Mouse (Mus musculus): ENCODE data around the gene Galntl6. TPM values are rescaled to one million over a fixed set of nuclear protein-coding genes. Genes with fewer than 3 reads are reported as not detected.

The Galntl6 gene
- total RNA-seq, 1 experiment from 2014 or later: not detected

GRCm38 (mm10) chr8:57758857-57759256 is 1153.6 kb downstream of the Galntl6 start:
- no peak for ATAC-seq (replicated peaks; ENCODE audit: insufficient number of reproducible peaks, low FRiP score, low TSS enrichment, poor library complexity, severe bottlenecking)

GRCm38 (mm10) chr8:57757476-57757875 is 1155.0 kb downstream of the Galntl6 start:
- no peak for ATAC-seq (replicated peaks; ENCODE audit: insufficient number of reproducible peaks, low FRiP score, low TSS enrichment, poor library complexity, severe bottlenecking)

GRCm38 (mm10) chr8:57754066-57754465 is 1158.4 kb downstream of the Galntl6 start:
- no peak for ATAC-seq (replicated peaks; ENCODE audit: insufficient number of reproducible peaks, low FRiP score, low TSS enrichment, poor library complexity, severe bottlenecking)

- no peak for ATAC-seq (replicated peaks; ENCODE audit: insufficient number of reproducible peaks, low FRiP score, low TSS enrichment, poor library complexity, severe bottlenecking)
These were observed 1168.8 kb downstream of the Galntl6 start for GRCm38 (mm10) chr8:57743636-57744035.

GRCm38 (mm10) chr8:57741983-57742382 is 1170.5 kb downstream of the Galntl6 start:
- no peak for ATAC-seq (replicated peaks; ENCODE audit: insufficient number of reproducible peaks, low FRiP score, low TSS enrichment, poor library complexity, severe bottlenecking)

GRCm38 (mm10) chr8:57741309-57741708 is 1171.1 kb downstream of the Galntl6 start:
- ATAC-seq (replicated peaks; ENCODE audit: insufficient number of reproducible peaks, low FRiP score, low TSS enrichment, poor library complexity, severe bottlenecking): no peak

- ATAC-seq (replicated peaks; ENCODE audit: insufficient number of reproducible peaks, low FRiP score, low TSS enrichment, poor library complexity, severe bottlenecking): no peak
These were observed 1175.2 kb downstream of the Galntl6 start for GRCm38 (mm10) chr8:57737281-57737680.

- no peak for ATAC-seq (replicated peaks; ENCODE audit: insufficient number of reproducible peaks, low FRiP score, low TSS enrichment, poor library complexity, severe bottlenecking)
These were observed 1179.6 kb downstream of the Galntl6 start for GRCm38 (mm10) chr8:57732795-57733194.

- no peak for ATAC-seq (replicated peaks; ENCODE audit: insufficient number of reproducible peaks, low FRiP score, low TSS enrichment, poor library complexity, severe bottlenecking)
These were observed 1180.8 kb downstream of the Galntl6 start for GRCm38 (mm10) chr8:57731666-57732065.

GRCm38 (mm10) chr8:57728276-57728675 is 1184.2 kb downstream of the Galntl6 start:
- ATAC-seq (replicated peaks; ENCODE audit: insufficient number of reproducible peaks, low FRiP score, low TSS enrichment, poor library complexity, severe bottlenecking): no peak

GRCm38 (mm10) chr8:57724843-57725627 is 1187.4 kb downstream of the Galntl6 start:
- ATAC-seq (replicated peaks; ENCODE audit: insufficient number of reproducible peaks, low FRiP score, low TSS enrichment, poor library complexity, severe bottlenecking): no peak

Other genes starting within 250 kb of the Galntl6 start
- gene BC030500, start 885 bp downstream of the Galntl6 start, total RNA-seq (2017): 6.6 TPM in 1 of 3 replicates, not detected in the others